Mouse (Mus musculus): ENCODE measurements around the gene Hipk2. TPM values are rescaled to one million over a fixed set of nuclear protein-coding genes. Genes with fewer than 3 reads are reported as not detected.

Gene Hipk2
- total and polyA plus RNA-seq, 2 experiments from 2014 or later = 24.9 to 60.3 TPM

DNA sequence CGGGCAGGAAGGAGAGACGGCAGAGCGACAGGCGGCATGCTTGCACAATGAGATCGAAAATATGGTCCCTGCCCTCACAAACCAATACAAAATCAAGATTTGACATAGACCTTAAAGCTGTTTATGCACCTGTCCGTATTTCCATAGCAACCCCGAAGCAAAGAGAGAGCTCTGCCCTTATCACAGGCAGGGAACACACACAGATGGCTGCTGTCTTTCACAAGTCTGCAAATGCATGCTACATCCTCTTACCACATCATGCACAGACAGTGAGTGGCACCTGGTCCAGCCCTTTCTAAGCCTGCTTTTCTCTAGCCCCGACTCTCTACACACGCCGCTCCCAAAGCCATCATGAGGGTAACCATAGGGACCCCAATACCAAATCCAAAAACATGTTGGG, 38.2 kb upstream of the Hipk2 start:
- Histone ChIP-seq H3K4me3 (ENCODE audit: low read length) (no peak overlapping the region), H3K27ac (peak overlapping the region; percentile 22; the same call in 1 of the 2 replicates), H3K4me1 (ENCODE audit: insufficient read depth, low read length) (0 out of 2 replicates have a peak, but pooled peaks cover 3% of the 10 kb centered on the region), H3K36me3 (ENCODE audit: insufficient read depth, low read length) (no peaks in the 10 kb centered on the region), H3K4me2 (ENCODE audit: low read depth, low read length) (no peak overlapping the region), H3K9ac (replicated peaks; ENCODE audit: low read length) (no peak overlapping the region), H3K27me3 (ENCODE audit: insufficient read depth, low read length) (no peaks in the 10 kb centered on the region), H3K9me3 (ENCODE audit: low read length) (no peaks in the 10 kb centered on the region)
- no peak for TF ChIP-seq CTCF (IDR thresholded peaks at IDR 0.05; ENCODE audit: low read depth)
- DNase-seq (ENCODE audit: low spot score) (no peak), ATAC-seq (no peak)
- 70% methylated on average over 10 of the region's 10 CpGs for WGBS

DNA sequence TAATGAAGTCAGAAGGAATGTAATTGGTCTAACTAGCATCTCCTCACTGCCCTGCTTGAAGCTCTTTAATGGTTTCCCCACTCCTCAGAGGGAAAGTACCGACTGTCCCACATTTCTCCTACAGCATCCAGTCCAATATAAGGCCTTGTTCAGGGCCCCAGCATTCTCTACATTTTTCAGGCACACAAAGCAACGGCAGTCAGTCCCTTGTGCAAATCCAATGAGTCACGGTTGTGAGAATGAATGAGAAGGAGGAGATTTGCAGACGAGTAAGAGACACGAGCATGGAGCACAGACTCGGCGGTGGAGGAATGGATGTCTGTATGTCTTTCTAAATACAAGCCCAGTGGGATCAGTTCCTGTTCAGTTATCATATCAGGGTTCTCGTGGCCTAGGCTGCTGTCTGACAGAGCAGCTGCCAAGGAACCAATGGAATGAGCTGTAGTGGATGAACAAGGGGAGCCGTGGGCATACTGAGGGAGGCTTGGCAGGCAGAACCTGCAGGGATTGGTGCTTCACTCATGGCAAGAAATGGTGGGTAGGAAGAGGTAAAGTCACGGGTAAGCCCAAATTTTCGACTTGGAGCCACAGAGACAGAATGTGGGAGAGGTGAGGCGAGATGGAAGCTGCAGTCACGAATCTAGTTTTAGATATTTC, 37.5 kb upstream of the Hipk2 start:
- no peak overlapping the region for H3K4me2 ChIP-seq (ENCODE audit: low read depth, low read length)

DNA sequence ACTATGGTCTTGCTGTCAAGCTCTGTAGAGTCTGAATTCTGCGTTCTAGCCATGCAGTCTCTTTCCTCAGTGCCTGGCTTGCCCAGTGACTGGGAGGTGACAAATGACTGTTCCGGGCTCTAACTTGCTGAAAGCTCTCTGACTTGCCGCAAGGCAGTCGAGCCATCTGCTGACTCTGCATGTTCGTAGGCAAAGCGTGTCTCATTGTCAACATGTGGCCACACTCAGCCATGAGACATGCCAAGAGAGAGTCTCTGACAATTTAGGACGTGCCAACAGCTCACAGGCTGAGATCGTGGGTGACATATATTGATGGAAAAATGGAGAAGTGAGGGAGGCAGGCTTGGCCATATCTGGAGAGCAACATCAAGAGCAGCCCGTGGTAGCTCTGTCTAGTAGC, 36.9 kb upstream of the Hipk2 start:
- peak; percentile 59 for DNase-seq (ENCODE audit: low spot score)
- Histone ChIP-seq H3K27me3 (ENCODE audit: insufficient read depth, low read length) (no peaks in the 10 kb centered on the region), H3K4me3 (ENCODE audit: low read length) (no peak overlapping the region), H3K9ac (replicated peaks; ENCODE audit: low read length) (no peak overlapping the region), H3K9me3 (ENCODE audit: low read length) (no peaks in the 10 kb centered on the region), H3K4me2 (ENCODE audit: low read depth, low read length) (no peak overlapping the region), H3K27ac (peak overlapping the region; percentile 8; the same call in 1 of the 2 replicates), H3K36me3 (ENCODE audit: insufficient read depth, low read length) (no peaks in the 10 kb centered on the region), H3K4me1 (ENCODE audit: insufficient read depth, low read length) (0 out of 2 replicates have a peak, but pooled peaks cover 3% of the 10 kb centered on the region)
- TF ChIP-seq CTCF (IDR thresholded peaks at IDR 0.05; ENCODE audit: low read depth) = no peak
- WGBS = 57% methylated on average over 9 of the region's 9 CpGs
- peak; percentile 19 for ATAC-seq

More for the DNA sequence above, 37.5 kb upstream of the Hipk2 start:
- Histone ChIP-seq H3K9me3 (ENCODE audit: low read length) (no peaks in the 10 kb centered on the region), H3K27ac (peak overlapping the region; percentile 22; the same call in 1 of the 2 replicates), H3K27me3 (ENCODE audit: insufficient read depth, low read length) (no peaks in the 10 kb centered on the region), H3K9ac (replicated peaks; ENCODE audit: low read length) (no peak overlapping the region), H3K4me3 (ENCODE audit: low read length) (no peak overlapping the region), H3K4me1 (ENCODE audit: insufficient read depth, low read length) (0 out of 2 replicates have a peak, but pooled peaks cover 3% of the 10 kb centered on the region), H3K36me3 (ENCODE audit: insufficient read depth, low read length) (no peaks in the 10 kb centered on the region)
- WGBS = 35% methylated on average over 13 of the region's 13 CpGs
- ATAC-seq (no peak), DNase-seq (ENCODE audit: low spot score) (no peak)
- no peak for TF ChIP-seq CTCF (IDR thresholded peaks at IDR 0.05; ENCODE audit: low read depth)

DNA sequence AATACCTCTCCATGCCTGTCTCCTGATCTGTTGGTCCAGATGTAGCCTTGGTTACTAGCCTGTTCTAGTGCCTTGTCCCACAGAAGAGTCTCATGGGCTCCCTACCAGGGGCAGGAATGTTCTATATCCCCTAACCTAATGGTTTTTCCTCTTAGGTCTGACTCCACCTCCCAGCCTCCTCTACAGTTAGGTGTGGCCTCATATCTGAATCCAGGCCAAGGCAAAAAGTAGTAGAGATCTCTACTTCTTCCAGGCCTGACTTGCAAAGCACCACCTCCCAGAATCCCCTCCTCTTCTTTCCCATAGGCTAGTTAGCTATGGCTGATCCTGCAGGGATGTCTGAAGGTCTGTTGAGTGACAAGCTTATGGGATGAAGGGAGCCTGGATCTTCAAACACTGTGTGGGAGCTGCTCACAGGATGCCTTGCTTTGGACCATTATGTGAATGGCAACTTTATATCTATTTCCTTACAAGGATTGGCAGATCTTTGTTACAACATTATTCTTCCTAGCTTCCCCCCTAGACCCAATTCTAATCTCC, 36.2 kb upstream of the Hipk2 start:
- H3K9ac ChIP-seq (replicated peaks; ENCODE audit: low read length) = no peak overlapping the region
- 0 out of 2 replicates have a peak, but pooled peaks cover 3% of the 10 kb centered on the region for H3K4me1 ChIP-seq (ENCODE audit: insufficient read depth, low read length)
- no peaks in the 10 kb centered on the region for H3K9me3 ChIP-seq (ENCODE audit: low read length)
- H3K27ac ChIP-seq = no peak overlapping the region
- no peak overlapping the region for H3K4me2 ChIP-seq (ENCODE audit: low read depth, low read length)
- no peak overlapping the region for H3K4me3 ChIP-seq (ENCODE audit: low read length)
- DNase-seq (ENCODE audit: low spot score) = no peak
- no peak for TF ChIP-seq CTCF (IDR thresholded peaks at IDR 0.05; ENCODE audit: low read depth)
- H3K36me3 ChIP-seq (ENCODE audit: insufficient read depth, low read length) = no peaks in the 10 kb centered on the region
- ATAC-seq = no peak
- no peaks in the 10 kb centered on the region for H3K27me3 ChIP-seq (ENCODE audit: insufficient read depth, low read length)

DNA sequence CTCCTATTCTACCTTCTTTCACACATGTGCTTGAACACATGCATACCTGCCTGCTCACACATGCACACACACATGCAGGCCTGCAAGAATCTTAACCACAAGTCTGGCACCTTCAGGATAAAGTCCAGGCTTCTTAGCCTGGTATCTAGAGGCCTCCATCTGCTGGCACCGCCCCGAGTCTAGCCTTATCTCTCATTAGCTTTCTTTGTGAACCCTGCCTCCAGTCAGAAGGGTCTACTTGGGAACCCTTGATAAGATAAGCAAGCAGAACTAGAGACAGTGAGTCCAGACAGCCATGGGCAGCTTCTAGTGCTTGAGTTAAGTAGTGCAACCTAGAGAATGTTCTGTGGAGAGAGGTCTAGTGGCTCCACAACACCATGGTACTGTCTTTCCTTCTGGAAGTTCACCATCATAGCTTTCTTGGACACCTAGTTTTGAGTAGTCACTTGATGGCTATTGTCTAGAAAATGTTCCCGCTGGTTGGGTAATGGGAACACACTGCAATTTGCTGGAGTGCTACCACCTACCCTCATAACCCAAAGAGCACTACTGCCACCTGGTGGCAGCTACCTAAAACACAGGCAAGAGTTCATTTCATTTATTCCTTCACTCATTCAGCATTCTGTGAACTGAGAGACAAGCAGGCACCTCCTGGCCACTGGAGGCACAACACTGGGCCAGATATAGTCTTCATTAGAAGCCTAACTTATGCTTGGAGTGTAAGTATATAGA, 35.0 kb upstream of the Hipk2 start:
- H3K36me3 ChIP-seq (ENCODE audit: insufficient read depth, low read length) = no peaks in the 10 kb centered on the region
- WGBS = 75% methylated on average over 3 of the region's 3 CpGs

DNA sequence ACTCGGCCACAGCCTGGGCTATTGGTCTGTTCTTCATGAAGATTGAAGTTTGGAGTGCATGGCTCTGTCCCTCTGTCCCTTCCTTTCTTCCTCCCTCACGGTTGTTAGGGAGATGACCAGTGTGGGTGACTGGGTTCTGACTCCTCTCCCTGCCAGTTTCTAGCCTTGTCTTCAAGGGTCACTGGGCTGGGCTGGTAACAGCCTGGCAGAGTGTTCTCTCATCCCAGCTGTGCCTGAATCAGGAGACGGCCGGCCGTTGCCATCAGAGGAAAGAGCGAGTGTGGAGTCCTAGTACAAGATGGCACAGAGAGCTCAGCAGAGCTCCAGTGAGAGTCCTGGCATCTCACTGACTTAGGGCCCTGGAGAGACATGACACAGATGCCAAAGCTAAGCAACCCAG, 32.4 kb upstream of the Hipk2 start:
- no peak for ATAC-seq

More for the DNA sequence above, 35.0 kb upstream of the Hipk2 start:
- no peak overlapping the region for H3K9ac ChIP-seq (replicated peaks; ENCODE audit: low read length)
- peak; percentile 71 for TF ChIP-seq CTCF (IDR thresholded peaks at IDR 0.05; ENCODE audit: low read depth)
- H3K27ac ChIP-seq = no peak overlapping the region
- no peaks in the 10 kb centered on the region for H3K9me3 ChIP-seq (ENCODE audit: low read length)
- no peak overlapping the region for H3K4me2 ChIP-seq (ENCODE audit: low read depth, low read length)
- no peaks in the 10 kb centered on the region for H3K27me3 ChIP-seq (ENCODE audit: insufficient read depth, low read length)
- DNase-seq (ENCODE audit: low spot score) (no peak), ATAC-seq (no peak)
- H3K4me1 ChIP-seq (ENCODE audit: insufficient read depth, low read length) = 0 out of 2 replicates have a peak, but pooled peaks cover 3% of the 10 kb centered on the region
- H3K4me3 ChIP-seq (ENCODE audit: low read length) = no peak overlapping the region

More for the DNA sequence above, 32.4 kb upstream of the Hipk2 start:
- Histone ChIP-seq H3K27me3 (ENCODE audit: insufficient read depth, low read length) (no peaks in the 10 kb centered on the region), H3K4me3 (ENCODE audit: low read length) (no peak overlapping the region), H3K27ac (no peak overlapping the region), H3K9ac (replicated peaks; ENCODE audit: low read length) (no peak overlapping the region), H3K4me2 (ENCODE audit: low read depth, low read length) (no peak overlapping the region), H3K4me1 (ENCODE audit: insufficient read depth, low read length) (0 out of 2 replicates have a peak, but pooled peaks cover 3% of the 10 kb centered on the region), H3K9me3 (ENCODE audit: low read length) (no peaks in the 10 kb centered on the region), H3K36me3 (ENCODE audit: insufficient read depth, low read length) (no peaks in the 10 kb centered on the region)
- no peak for DNase-seq (ENCODE audit: low spot score)
- 69% methylated on average over 6 of the region's 6 CpGs for WGBS
- no peak for TF ChIP-seq CTCF (IDR thresholded peaks at IDR 0.05; ENCODE audit: low read depth)
